Mouse (Mus musculus): ENCODE results near the gene Slc5a4a. TPM values are rescaled to one million over a fixed set of nuclear protein-coding genes. Genes with fewer than 3 reads are reported as not detected.
A peak's percentile ranks its signal among the peaks of the same experiment; 100 is the strongest.

Slc5a4a gene
- total RNA-seq, 2 experiments from 2014 or later, result not detected

GRCm38 (mm10) chr10:76185216-76185615, 38.0 kb downstream of the Slc5a4a start:
- Histone ChIP-seq H3K4me3 (no peak overlapping the region), H3K27ac (no peak overlapping the region)
- no peak for TF ChIP-seq CTCF (IDR thresholded peaks at IDR 0.05)
- intact Hi-C loops (cut with DNase I), result no loop called here
- DNase-seq (ENCODE audit: extremely low spot score in 1 of 2, low spot score in 2 of 2), result no peak

GRCm38 (mm10) chr10:76188010-76188409, 40.8 kb downstream of the Slc5a4a start:
- intact Hi-C loops (cut with DNase I), result no loop called here
- TF ChIP-seq CTCF (IDR thresholded peaks at IDR 0.05), result no peak

GRCm38 (mm10) chr10:76201416-76201815, 54.2 kb downstream of the Slc5a4a start:
- no peak for TF ChIP-seq CTCF (IDR thresholded peaks at IDR 0.05)
- DNase-seq (ENCODE audit: extremely low spot score in 1 of 2, low spot score in 2 of 2), result no peak
- intact Hi-C loops (cut with DNase I), result loop anchor here (10.0 kb wide), 1 partner anchor 227 kb away; no protein-coding TSS in a partner anchor
- no peak overlapping the region for H3K4me3 ChIP-seq
- H3K27ac ChIP-seq, result no peak overlapping the region

More at GRCm38 (mm10) chr10:76188010-76188409, 40.8 kb downstream of the Slc5a4a start:
- no peak overlapping the region for H3K4me3 ChIP-seq
- no peak overlapping the region for H3K27ac ChIP-seq
- DNase-seq (ENCODE audit: extremely low spot score in 1 of 2, low spot score in 2 of 2), result no peak

- peak; percentile 64 to 65 for DNase-seq (ENCODE audit: extremely low spot score in 1 of 2, low spot score in 2 of 2)
- peak; percentile 82 for TF ChIP-seq CTCF (IDR thresholded peaks at IDR 0.05)
- intact Hi-C loops (cut with DNase I), result loop anchor here (10.0 kb wide), 1 partner anchor 227 kb away; no protein-coding TSS in a partner anchor
- no peak overlapping the region for H3K4me3 ChIP-seq
- H3K27ac ChIP-seq, result no peak overlapping the region
Observed at GRCm38 (mm10) chr10:76201978-76202377, 54.7 kb downstream of the Slc5a4a start.

GRCm38 (mm10) chr10:76203798-76204283, 56.6 kb downstream of the Slc5a4a start:
- peak; percentile 56 for TF ChIP-seq CTCF (IDR thresholded peaks at IDR 0.05)
- intact Hi-C loops (cut with DNase I), result loop anchor here (10.0 kb wide), 1 partner anchor 229 kb away; no protein-coding TSS in a partner anchor
- Histone ChIP-seq H3K27ac (no peak overlapping the region), H3K4me3 (peak overlapping the region; percentile 31; the same call in 1 of the 2 replicates)
- DNase-seq (ENCODE audit: extremely low spot score in 1 of 2, low spot score in 2 of 2), result peak; percentile 29 to 32

- no peak for TF ChIP-seq CTCF (IDR thresholded peaks at IDR 0.05)
- Histone ChIP-seq H3K4me3 (no peak overlapping the region), H3K27ac (no peak overlapping the region)
- intact Hi-C loops (cut with DNase I), result loop anchor here (10.0 kb wide), 1 partner anchor 233 kb away; no protein-coding TSS in a partner anchor
- DNase-seq (ENCODE audit: extremely low spot score in 1 of 2, low spot score in 2 of 2), result no peak
Observed at GRCm38 (mm10) chr10:76207262-76207796, 60.1 kb downstream of the Slc5a4a start.

- no peak overlapping the region for H3K27ac ChIP-seq
- no peak overlapping the region for H3K4me3 ChIP-seq
- no peak for DNase-seq (ENCODE audit: extremely low spot score in 1 of 2, low spot score in 2 of 2)
- no peak for TF ChIP-seq CTCF (IDR thresholded peaks at IDR 0.05)
- intact Hi-C loops (cut with DNase I), result loop anchor here (10.0 kb wide), 1 partner anchor 234 kb away; no protein-coding TSS in a partner anchor
Observed at GRCm38 (mm10) chr10:76209241-76209640, 62.0 kb downstream of the Slc5a4a start.

GRCm38 (mm10) chr10:76210806-76211205, 63.6 kb downstream of the Slc5a4a start:
- no peak overlapping the region for H3K4me3 ChIP-seq
- no peak overlapping the region for H3K27ac ChIP-seq
- TF ChIP-seq CTCF (IDR thresholded peaks at IDR 0.05), result no peak
- intact Hi-C loops (cut with DNase I), result no loop called here
- DNase-seq (ENCODE audit: extremely low spot score in 1 of 2, low spot score in 2 of 2), result no peak

GRCm38 (mm10) chr10:76212121-76212520, 64.9 kb downstream of the Slc5a4a start:
- no peak for DNase-seq (ENCODE audit: extremely low spot score in 1 of 2, low spot score in 2 of 2)
- TF ChIP-seq CTCF (IDR thresholded peaks at IDR 0.05), result no peak
- Histone ChIP-seq H3K27ac (no peak overlapping the region), H3K4me3 (no peak overlapping the region)
- intact Hi-C loops (cut with DNase I), result no loop called here

- Histone ChIP-seq H3K4me3 (no peak overlapping the region), H3K27ac (no peak overlapping the region)
- DNase-seq (ENCODE audit: extremely low spot score in 1 of 2, low spot score in 2 of 2), result no peak
- intact Hi-C loops (cut with DNase I), result no loop called here
- no peak for TF ChIP-seq CTCF (IDR thresholded peaks at IDR 0.05)
Observed at GRCm38 (mm10) chr10:76214161-76214560, 66.9 kb downstream of the Slc5a4a start.

GRCm38 (mm10) chr10:76217056-76217455, 69.8 kb downstream of the Slc5a4a start:
- TF ChIP-seq CTCF (IDR thresholded peaks at IDR 0.05), result no peak
- Histone ChIP-seq H3K27ac (no peak overlapping the region), H3K4me3 (no peak overlapping the region)
- DNase-seq (ENCODE audit: extremely low spot score in 1 of 2, low spot score in 2 of 2), result peak in 1 of 2 experiments; percentile 5
- intact Hi-C loops (cut with DNase I), result no loop called here

- intact Hi-C loops (cut with DNase I), result no loop called here
- no peak overlapping the region for H3K4me3 ChIP-seq
- no peak overlapping the region for H3K27ac ChIP-seq
- no peak for DNase-seq (ENCODE audit: extremely low spot score in 1 of 2, low spot score in 2 of 2)
- TF ChIP-seq CTCF (IDR thresholded peaks at IDR 0.05), result no peak
Observed at GRCm38 (mm10) chr10:76218240-76218639, 71.0 kb downstream of the Slc5a4a start.

- no peak for DNase-seq (ENCODE audit: extremely low spot score in 1 of 2, low spot score in 2 of 2)
- no peak overlapping the region for H3K27ac ChIP-seq
- no peak for TF ChIP-seq CTCF (IDR thresholded peaks at IDR 0.05)
- H3K4me3 ChIP-seq, result no peak overlapping the region
- intact Hi-C loops (cut with DNase I), result no loop called here
Observed at GRCm38 (mm10) chr10:76225944-76226343, 78.7 kb downstream of the Slc5a4a start.

All from left cerebral cortex, adult 2 months (tissue).